ENCODE assay signal across 26 mouse cellular contexts in genomic region chr8:118649981-118650380, GRCm38 (mm10).
DNase-seq lines count a peak whose midpoint lies in the region; ATAC-seq and TF ChIP-seq lines count a peak whose summit lies in the region.
"Had no signal": no experiment of that assay in that cellular context is flagged by ENCODE, and none has a peak within 500 bp of the region (broad histone marks: within the 10 kb centered on the region; RNA-seq: fewer than 3 reads in every experiment).

No protein-coding gene starts in this region.

- H3K4me3 ChIP-seq in ES-Bruce4 (ENCODE audit: low read depth, low read length) = no peak overlapping the region
- H3K4me3 ChIP-seq in forebrain, embryonic 16.5 days (replicated peaks; ENCODE audit: low read length) = no peak overlapping the region

- H3K27ac ChIP-seq in ES-Bruce4 (ENCODE audit: insufficient read depth, low read length) = 0 out of 2 replicates have a peak overlapping the region, but pooled peaks have one; percentile 16
- no peak overlapping the region for H3K27ac ChIP-seq in forebrain, embryonic 16.5 days (ENCODE audit: low read length)

- H3K27me3 ChIP-seq in ES-Bruce4 (ENCODE audit: control insufficient read depth, insufficient read depth, low read length, poor library complexity, severe bottlenecking) = no peaks in the 10 kb centered on the region
- no peaks in the 10 kb centered on the region for H3K27me3 ChIP-seq in forebrain, embryonic 16.5 days (replicated peaks; ENCODE audit: control insufficient read depth, insufficient read depth, low read length)
- H3K27me3 ChIP-seq: CH12.LX, Patski had no signal

- H3K36me3 ChIP-seq in ES-Bruce4 (ENCODE audit: control insufficient read depth, insufficient read depth, low read length, poor library complexity, severe bottlenecking) = no peaks in the 10 kb centered on the region
- no peaks in the 10 kb centered on the region for H3K36me3 ChIP-seq in forebrain, embryonic 16.5 days (ENCODE audit: control insufficient read depth, insufficient read depth)
- H3K36me3 ChIP-seq: G1E had no signal

- no peak for TF ChIP-seq EP300 in ES-Bruce4 (IDR thresholded peaks at IDR 0.05; ENCODE audit: insufficient read depth, low read depth, low read length)

- H3K9ac ChIP-seq in ES-Bruce4 (ENCODE audit: low read depth, poor library complexity, severe bottlenecking) = no peak overlapping the region
- no peak overlapping the region for H3K9ac ChIP-seq in forebrain, embryonic 16.5 days (replicated peaks; ENCODE audit: low read depth, low read length)

- no peak for ATAC-seq in forebrain, embryonic 16.5 days
- ATAC-seq: activated CD4-positive, CD25-positive, alpha-beta regulatory T cell, adult 4 months; CD4-positive, CD25-positive, alpha-beta regulatory T cell, adult 4 months; Patski had no signal

- DNase-seq in ES-CJ7 (ENCODE audit: low read depth, low spot score) (peak; percentile 30), R1 (ENCODE audit: low read depth, low spot score) (peak; percentile 73), ZHBTc4 (ENCODE audit: low read depth, low spot score) (peak; percentile 51)
- DNase-seq in gastrocnemius, postnatal 25 days = no peak
- DNase-seq in layer of hippocampus, adult 18-20 months (ENCODE audit: low spot score in 2 of 2) = no peak
- DNase-seq in natural killer cell, adult 2 months (ENCODE audit: low spot score in 2 of 2) = no peak
- DNase-seq: adrenal gland, adult 2 months; adrenal gland, adult 8-10 months; adrenal gland, postnatal 10 days; adrenal gland, postnatal 14 days; adrenal gland, postnatal 25 days; adrenal gland, postnatal 36 days; B cell, adult 2 months; cerebellum, adult 11 months; cerebellum, adult 11-12 months; cerebellum, adult 18-20 months; cerebellum, adult 2 months; cerebellum, adult 8-10 months; cerebellum, adult 9-10 months had no signal

- 95% methylated on average over 4 of the region's 4 CpGs for WGBS in forebrain, embryonic 16.5 days

- TF ChIP-seq POLR2A in ES-Bruce4 (IDR thresholded peaks at IDR 0.05; ENCODE audit: insufficient read depth, low read length) = no peak

- no peaks in the 10 kb centered on the region; the same call in 1 of the 2 replicates for H3K9me3 ChIP-seq in ES-Bruce4 (replicated peaks; ENCODE audit: control insufficient read depth, insufficient read depth, low read length, poor library complexity, severe bottlenecking)
- no peaks in the 10 kb centered on the region for H3K9me3 ChIP-seq in forebrain, embryonic 16.5 days (ENCODE audit: control insufficient read depth, low read length)

- peaks cover 6% of the 10 kb centered on the region for H3K4me1 ChIP-seq in ES-Bruce4 (ENCODE audit: control insufficient read depth, insufficient read depth, low read length)
- 0 out of 2 replicates have a peak, but pooled peaks cover 2% of the 10 kb centered on the region for H3K4me1 ChIP-seq in forebrain, embryonic 16.5 days (replicated peaks; ENCODE audit: control insufficient read depth, insufficient read depth, low read length)

- no peak overlapping the region for H3K4me2 ChIP-seq in forebrain, embryonic 16.5 days (ENCODE audit: low read length)

- no peak for TF ChIP-seq CTCF in ES-Bruce4 (IDR thresholded peaks at IDR 0.05; ENCODE audit: low read depth, low read length)

Comparison
In these comparisons a context has a peak if more than half of its experiments do, and no peak if none do; other contexts are left out.
1. DNase-seq: peak in ES-CJ7 (single experiment), R1 (single experiment) and ZHBTc4 (single experiment); none in gastrocnemius, postnatal 25 days (single experiment), layer of hippocampus, adult 18-20 months (0 of 2) and natural killer cell, adult 2 months (0 of 2).